Mouse (Mus musculus): Measurements from ENCODE around the gene Nrcam.

- TF ChIP-seq GATA1 (IDR thresholded peaks at IDR 0.05; ENCODE audit: low read length) (no peak), TAL1 (IDR thresholded peaks at IDR 0.05; ENCODE audit: low read length) (no peak)
These were observed 273.7 kb downstream of the Nrcam start for GRCm38 (mm10) chr12:44602269-44602957.

Measured in erythroblast, embryonic 14.5 days (primary cell).